Mouse (Mus musculus) neural tube, embryonic 14.5 days (tissue): ENCODE data around the gene Grin1. TPM values are rescaled to one million over a fixed set of nuclear protein-coding genes. Genes with fewer than 3 reads are reported as not detected.

ENCODE experiments used
- ATAC-seq: fragments of 200-750 bp; cut with Nextera tagmentation; 2 replicates; pipeline ENCODE4 v1.8.0; 2017; ENCODE audit warnings: low read depth, mild to moderate bottlenecking, moderate TSS enrichment, moderate library complexity
- H3K27ac ChIP-seq: fragments of 300-500 bp; sonication (generic); 2 replicates; pipeline ENCODE4 v1.5.1; 2014; ENCODE audit warnings: low read depth, mild to moderate bottlenecking, control low read depth, low read length, moderate library complexity, mixed read lengths
- H3K27me3 ChIP-seq: fragments of 300-500 bp; sonication (generic); 2 replicates; pipeline ENCODE4 v1.6.1; 2014; ENCODE audit warnings: low read length; ENCODE audit not compliant: control insufficient read depth, insufficient read depth
- H3K36me3 ChIP-seq: fragments of 300-500 bp; sonication (generic); 2 replicates; pipeline ENCODE4 v1.6.1; 2014; ENCODE audit warnings: low read length, mixed read lengths; ENCODE audit not compliant: control insufficient read depth, insufficient read depth
- H3K4me1 ChIP-seq: fragments of 300-500 bp; sonication (generic); 2 replicates; pipeline ENCODE4 v1.6.1; 2014; ENCODE audit warnings: low read length; ENCODE audit not compliant: control insufficient read depth, insufficient read depth
- H3K4me2 ChIP-seq: fragments of 300-500 bp; sonication (generic); 2 replicates; pipeline ENCODE4 v1.6.1; 2014; ENCODE audit warnings: mild to moderate bottlenecking, low read depth, low read length, control low read depth
- H3K4me3 ChIP-seq: fragments of 300-500 bp; sonication (generic); 2 replicates; pipeline ENCODE4 v1.5.1; 2014; ENCODE audit warnings: low read depth, low read length, control low read depth, mixed read lengths
- H3K9ac ChIP-seq: fragments of 300-500 bp; sonication (generic); replicated peaks from 2 replicates; pipeline ENCODE4 v1.6.1; 2014; ENCODE audit warnings: low read depth, mild to moderate bottlenecking, control low read depth, low read length, mixed read lengths
- H3K9me3 ChIP-seq: fragments of 300-500 bp; sonication (generic); 2 replicates; pipeline ENCODE4 v1.6.1; 2016; ENCODE audit warnings: low read length; ENCODE audit not compliant: control insufficient read depth
- WGBS: fragments of 180-500 bp; shearing (Covaris S2); extraction: QIAGEN DNeasy Blood & Tissue Kit; methylation state at CpG from one replicate; pipeline ENCODE4 v1.1.7; 2014; 5-methylcytosine and 5-hydroxymethylcytosine counted together
- polyA plus RNA-seq: library from polyadenylated mRNA; unstranded; fragments of >200 nt; fragmentation: Nextera tagmentation; extraction: Ambion mirVana; gene quantifications from 2 replicates; pipeline ENCODE4 v1.2.1, GENCODE M21; 2014

The Grin1 gene
- polyA plus RNA-seq, 1 experiment from 2014 or later = 89.4 TPM

DNA sequence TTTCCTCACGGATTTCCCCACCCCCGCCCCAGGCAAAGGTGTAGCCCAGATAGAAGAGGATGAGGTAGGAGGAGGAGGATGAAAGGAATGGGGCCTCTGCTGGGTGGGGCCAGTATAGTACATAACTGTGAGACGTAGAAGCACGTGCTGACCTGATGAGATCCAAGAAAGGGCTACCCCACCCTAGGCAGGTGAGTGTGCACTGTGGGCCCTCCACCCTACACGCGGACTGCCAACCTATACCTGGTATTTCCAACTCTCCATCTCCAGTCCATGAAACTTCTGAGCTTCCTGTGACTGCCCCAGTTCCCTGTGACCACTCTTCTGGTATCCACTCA is 77.6 kb downstream of the Grin1 start:
- peaks cover 5% of the 10 kb centered on the region; the same call in 1 of the 2 replicates for H3K4me1 ChIP-seq
- WGBS = 17% methylated on average over 6 of the region's 6 CpGs
- peak overlapping the region; percentile 78 for H3K9ac ChIP-seq
- peak overlapping the region; percentile 69 for H3K4me3 ChIP-seq
- peaks cover 3% of the 10 kb centered on the region; the same call in 1 of the 2 replicates for H3K36me3 ChIP-seq
- peak overlapping the region; percentile 40; the same call in 1 of the 2 replicates for H3K27ac ChIP-seq
- no peaks in the 10 kb centered on the region for H3K27me3 ChIP-seq
- no peaks in the 10 kb centered on the region for H3K9me3 ChIP-seq
- H3K4me2 ChIP-seq = peak overlapping the region; percentile 81
- ATAC-seq = peak; percentile 7

Other genes starting within 250 kb of the Grin1 start
- gene Entpd8, start 238.9 kb downstream of the Grin1 start, polyA plus RNA-seq = 0.27 TPM in 1 of 2 replicates, not detected in the other
- gene Noxa1, start 224.0 kb downstream of the Grin1 start, polyA plus RNA-seq = 0.17 TPM in 1 of 2 replicates, not detected in the other
- 10.7 and 15.1 TPM in 2 replicates for gene Nrarp, start 138.4 kb downstream of the Grin1 start, polyA plus RNA-seq
- 0.88 and 1.4 TPM in 2 replicates for gene Tor4a, start 122.3 kb downstream of the Grin1 start, polyA plus RNA-seq
- 74.7 and 86.2 TPM in 2 replicates for gene Nelfb, start 107.7 kb downstream of the Grin1 start, polyA plus RNA-seq
- not detected in 2 replicates for gene Stpg3, start 104.5 kb downstream of the Grin1 start, polyA plus RNA-seq
- gene Fam166a, start 100.4 kb downstream of the Grin1 start, polyA plus RNA-seq = 0.91 TPM in 1 of 2 replicates, not detected in the other
- gene Tubb4b, start 94.5 kb downstream of the Grin1 start, polyA plus RNA-seq = 361 and 387 TPM in 2 replicates
- not detected in 2 replicates for gene Slc34a3, start 84.8 kb downstream of the Grin1 start, polyA plus RNA-seq
- gene Rnf224, start 82.4 kb downstream of the Grin1 start, polyA plus RNA-seq = not detected in 2 replicates
- gene Rnf208, start 76.9 kb downstream of the Grin1 start, polyA plus RNA-seq = 147 and 191 TPM in 2 replicates
- 0.33 and 0.45 TPM in 2 replicates for gene Cysrt1, start 76.7 kb downstream of the Grin1 start, polyA plus RNA-seq
- gene AL732309.1, start 72.3 kb downstream of the Grin1 start, polyA plus RNA-seq = 5.0 and 7.1 TPM in 2 replicates
- gene Tmem203, start 63.7 kb downstream of the Grin1 start, polyA plus RNA-seq = 11.0 and 11.2 TPM in 2 replicates
- gene Tprn, start 56.6 kb downstream of the Grin1 start, polyA plus RNA-seq = 11.5 and 12.3 TPM in 2 replicates
- gene Ssna1, start 46.7 kb downstream of the Grin1 start, polyA plus RNA-seq = 177 and 182 TPM in 2 replicates
- gene Anapc2, start 46.7 kb downstream of the Grin1 start, polyA plus RNA-seq = 110 and 116 TPM in 2 replicates
- gene Tmem210, start 31.0 kb downstream of the Grin1 start, polyA plus RNA-seq = not detected in 2 replicates
- gene Lrrc26, start 29.3 kb downstream of the Grin1 start, polyA plus RNA-seq = 0.45 TPM in 1 of 2 replicates, not detected in the other
- 59.9 and 85.5 TPM in 2 replicates for gene Man1b1, start 13.2 kb upstream of the Grin1 start, polyA plus RNA-seq
- gene Dpp7, start 37.2 kb upstream of the Grin1 start, polyA plus RNA-seq = 23.9 and 27.1 TPM in 2 replicates
- 4.6 and 5.2 TPM in 2 replicates for gene Uap1l1, start 46.5 kb upstream of the Grin1 start, polyA plus RNA-seq
- 6.9 and 7.8 TPM in 2 replicates for gene Sapcd2, start 53.1 kb upstream of the Grin1 start, polyA plus RNA-seq
- gene Entpd2, start 76.7 kb upstream of the Grin1 start, polyA plus RNA-seq = 1.6 and 10.6 TPM in 2 replicates
- 397 and 496 TPM in 2 replicates for gene Npdc1, start 80.2 kb upstream of the Grin1 start, polyA plus RNA-seq
- 0.17 and 0.23 TPM in 2 replicates for gene Fut7, start 104.1 kb upstream of the Grin1 start, polyA plus RNA-seq
- gene Abca2, start 109.5 kb upstream of the Grin1 start, polyA plus RNA-seq = 16.2 and 17.0 TPM in 2 replicates
- 1.5 and 2.4 TPM in 2 replicates for gene Clic3, start 137.7 kb upstream of the Grin1 start, polyA plus RNA-seq
- gene Paxx, start 141.9 kb upstream of the Grin1 start, polyA plus RNA-seq = 94.5 and 124 TPM in 2 replicates
- gene Ptgds, start 150.9 kb upstream of the Grin1 start, polyA plus RNA-seq = 5.6 and 87.6 TPM in 2 replicates
- not detected in 2 replicates for gene Lcn12, start 174.7 kb upstream of the Grin1 start, polyA plus RNA-seq
- gene Fbxw5, start 181.6 kb upstream of the Grin1 start, polyA plus RNA-seq = 124 and 137 TPM in 2 replicates
- 5.6 and 6.8 TPM in 2 replicates for gene C8g, start 182.5 kb upstream of the Grin1 start, polyA plus RNA-seq
- gene Traf2, start 227.8 kb upstream of the Grin1 start, polyA plus RNA-seq = 12.6 and 14.8 TPM in 2 replicates
- 373 and 390 TPM in 2 replicates for gene Edf1, start 238.7 kb upstream of the Grin1 start, polyA plus RNA-seq